Mouse (Mus musculus) midbrain, embryonic 12.5 days (tissue): ENCODE measurements around the gene Gyg. TPM values are rescaled to one million over a fixed set of nuclear protein-coding genes. Genes with fewer than 3 reads are reported as not detected.

Experiments
- ATAC-seq: fragments of 200-750 bp; cut with Nextera tagmentation; 2 replicates; pipeline ENCODE4 v1.8.0; 2017; ENCODE audit warnings: low read depth, moderate TSS enrichment, moderate library complexity; ENCODE audit not compliant: low FRiP score
- H3K27ac ChIP-seq: fragments of 300-500 bp; sonication (generic); replicated peaks from 2 replicates; pipeline ENCODE4 v1.5.1; 2016; ENCODE audit warnings: mild to moderate bottlenecking
- H3K27me3 ChIP-seq: fragments of 300-500 bp; sonication (generic); 2 replicates; pipeline ENCODE4 v1.6.1; 2016; ENCODE audit warnings: mild to moderate bottlenecking
- H3K36me3 ChIP-seq: fragments of 300-500 bp; sonication (generic); 2 replicates; pipeline ENCODE4 v1.6.1; 2016
- H3K4me1 ChIP-seq: fragments of 300-500 bp; sonication (generic); 2 replicates; pipeline ENCODE4 v1.6.1; 2016
- H3K4me2 ChIP-seq: fragments of 300-500 bp; sonication (generic); replicated peaks from 2 replicates; pipeline ENCODE4 v1.6.1; 2016; ENCODE audit warnings: mild to moderate bottlenecking, moderate library complexity
- H3K4me3 ChIP-seq: fragments of 300-500 bp; sonication (generic); 2 replicates; pipeline ENCODE4 v1.5.1; 2016; ENCODE audit warnings: mild to moderate bottlenecking
- H3K9ac ChIP-seq: fragments of 300-500 bp; sonication (generic); replicated peaks from 2 replicates; pipeline ENCODE4 v1.6.1; 2016; ENCODE audit warnings: mild to moderate bottlenecking, moderate library complexity
- H3K9me3 ChIP-seq: fragments of 300-500 bp; sonication (generic); 2 replicates; pipeline ENCODE4 v1.6.1; 2016; ENCODE audit warnings: mild to moderate bottlenecking
- WGBS: fragments of 180-500 bp; shearing (Covaris S2); methylation state at CpG from one replicate; pipeline ENCODE4 v1.1.7; 2016; 5-methylcytosine and 5-hydroxymethylcytosine counted together
- polyA plus RNA-seq: library from polyadenylated mRNA; unstranded; fragments of >200 nt; fragmentation: Nextera tagmentation; extraction: Ambion mirVana; gene quantifications from 2 replicates; pipeline ENCODE4 v1.2.1, GENCODE M21; 2016

Gyg gene
- polyA plus RNA-seq, 1 experiment from 2014 or later: 24.7 TPM

DNA sequence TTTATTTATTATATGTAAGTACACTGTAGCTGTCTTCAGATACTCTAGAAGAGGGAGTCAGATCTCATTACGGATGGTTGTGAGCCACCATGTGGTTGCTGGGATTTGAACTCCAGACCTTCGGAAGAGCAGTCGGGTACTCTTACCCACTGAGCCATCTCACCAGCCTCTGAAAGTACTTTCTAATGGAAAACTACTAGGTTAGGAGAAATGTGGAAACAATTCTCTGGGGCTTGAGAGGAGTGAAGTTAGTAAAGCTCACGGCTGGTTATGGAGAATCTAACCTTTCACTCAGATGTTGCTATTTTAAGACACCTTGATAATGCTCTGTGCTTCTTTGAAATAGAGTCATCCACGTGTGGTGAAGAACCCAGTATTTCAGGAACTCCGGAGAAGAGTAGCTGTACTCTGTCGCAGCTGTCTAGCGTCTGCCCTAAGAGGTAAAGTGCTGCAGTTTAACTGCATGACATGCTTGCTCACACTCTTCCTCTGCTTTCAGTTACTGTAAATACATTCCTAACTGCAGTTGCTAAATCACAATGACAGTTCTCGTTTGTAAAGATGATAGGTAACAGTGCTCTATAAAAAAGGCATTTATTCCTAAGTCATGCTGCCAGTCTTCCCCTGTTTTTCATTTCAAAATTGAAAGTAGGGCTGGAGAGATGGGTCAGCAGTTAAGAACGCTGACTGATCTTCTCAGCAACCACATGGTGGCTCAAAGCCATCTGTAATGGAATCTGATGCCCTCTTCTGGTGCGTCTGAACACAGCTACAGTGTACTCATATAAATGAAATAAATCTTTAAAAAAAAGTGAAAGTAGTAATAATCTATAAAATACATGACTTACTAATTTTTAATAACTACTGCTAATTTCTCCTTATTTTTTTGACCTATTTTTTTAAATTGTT lies 78.7 kb downstream of the Gyg start:
- no peak for ATAC-seq
- Histone ChIP-seq H3K27ac (no peak overlapping the region), H3K27me3 (no peaks in the 10 kb centered on the region), H3K4me1 (no peaks in the 10 kb centered on the region), H3K9ac (no peak overlapping the region), H3K9me3 (no peaks in the 10 kb centered on the region), H3K4me3 (no peak overlapping the region), H3K36me3 (peaks cover 14% of the 10 kb centered on the region; the same call in 1 of the 2 replicates), H3K4me2 (no peak overlapping the region)
- 86% methylated on average over 11 of the region's 11 CpGs for WGBS

Other genes starting within 250 kb of the Gyg start
- 5.9 and 7.6 TPM in 2 replicates for gene Cp, start 198.3 kb downstream of the Gyg start, polyA plus RNA-seq
- gene Hps3, start 120.0 kb downstream of the Gyg start, polyA plus RNA-seq: 13.0 and 13.8 TPM in 2 replicates
- 23.1 and 26.0 TPM in 2 replicates for gene Hltf, start 97.5 kb downstream of the Gyg start, polyA plus RNA-seq
- gene Cpa3, start 86.9 kb upstream of the Gyg start, polyA plus RNA-seq: 0.26 and 0.48 TPM in 2 replicates
- gene Cpb1, start 120.4 kb upstream of the Gyg start, polyA plus RNA-seq: not detected in 2 replicates
- gene Agtr1b, start 211.9 kb upstream of the Gyg start, polyA plus RNA-seq: not detected in 2 replicates